Mouse (Mus musculus): ENCODE measurements around the gene Slc51a.
"Not testable (repeated sequence)": the region's sequence is repeated elsewhere in the genome, so short reads cannot be mapped to it uniquely, and the experiment has no call there.

Gene Slc51a

DNA sequence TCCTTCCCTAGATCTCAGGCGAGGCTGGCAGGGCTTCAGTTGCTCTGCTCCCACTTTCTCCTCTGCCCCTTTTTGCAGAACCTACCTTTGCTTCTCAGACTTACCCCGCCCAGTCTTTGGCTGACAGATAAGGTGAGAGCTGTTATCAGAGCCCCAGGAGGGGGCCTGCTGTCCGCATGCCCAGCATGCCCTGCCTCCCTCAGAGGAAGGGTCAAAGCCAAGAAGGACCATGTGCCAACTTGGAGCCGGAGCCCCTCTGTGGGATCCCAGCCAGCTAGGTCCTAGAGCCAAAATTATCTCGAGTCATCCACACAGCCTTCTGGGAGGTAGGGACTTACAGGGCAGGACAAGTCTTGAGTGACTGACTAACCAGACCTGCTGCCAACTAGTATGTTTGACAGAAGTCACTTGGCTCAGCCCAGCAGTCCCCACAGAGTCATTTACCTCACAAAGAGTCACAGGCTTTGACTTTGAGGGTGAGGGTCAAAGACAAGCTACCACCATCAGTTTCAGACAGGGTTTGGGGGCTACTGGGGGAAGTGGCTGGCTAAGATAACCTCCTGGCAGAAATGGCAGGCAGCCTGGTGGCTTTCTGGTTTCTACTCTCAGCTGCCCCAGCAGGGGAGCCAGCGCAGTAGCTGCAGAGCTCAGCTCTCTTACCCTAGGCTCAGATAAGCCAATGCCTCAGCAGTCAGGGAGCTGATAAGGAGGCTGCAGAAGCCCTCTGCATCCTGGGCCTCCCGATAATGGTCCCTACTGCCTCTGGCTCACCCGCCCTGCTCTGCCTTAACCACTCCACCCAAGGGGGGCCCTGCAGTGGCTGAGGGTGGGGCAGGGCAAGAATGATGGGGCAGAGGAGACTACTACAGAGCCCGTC, 21.6 kb upstream of the Slc51a start:
- DNase-seq (ENCODE audit: low spot score), result no peak

DNA sequence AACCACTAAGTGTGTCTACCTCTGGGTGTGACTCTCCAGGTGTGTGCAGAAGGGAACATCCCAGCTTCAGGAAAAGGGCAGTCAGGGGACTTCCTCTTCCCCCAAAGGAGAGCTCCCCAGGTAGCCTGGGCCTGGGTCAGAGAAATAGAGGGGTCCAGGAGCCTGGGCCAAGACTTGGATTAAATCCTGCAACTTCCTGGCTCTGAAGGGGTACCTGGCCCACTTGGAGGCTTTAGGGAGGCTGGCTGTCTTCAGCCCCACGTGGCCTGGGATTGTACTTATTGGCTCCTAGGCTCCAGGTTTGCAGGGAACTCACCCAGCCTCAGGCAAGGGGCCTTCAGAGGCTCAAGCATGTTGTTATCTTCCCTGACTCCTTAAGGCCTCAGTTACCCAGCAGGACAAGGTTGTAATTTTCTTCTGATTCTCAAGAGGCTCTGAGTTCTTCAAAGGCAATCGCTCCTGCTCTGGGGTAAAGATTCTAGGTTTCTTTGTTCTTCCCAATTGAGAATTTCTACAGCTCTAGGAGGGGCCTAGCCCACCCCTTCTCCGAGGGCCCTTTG, 20.9 kb upstream of the Slc51a start:
- no peak for DNase-seq (ENCODE audit: low spot score)

- no peak for DNase-seq (ENCODE audit: low spot score)
These were observed 20.4 kb upstream of the Slc51a start for GRCm38 (mm10) chr16:32508035-32508434.

GRCm38 (mm10) chr16:32507407-32507806, 19.7 kb upstream of the Slc51a start:
- DNase-seq (ENCODE audit: low spot score), result peak; percentile 50

GRCm38 (mm10) chr16:32506868-32507267, 19.2 kb upstream of the Slc51a start:
- no peak for DNase-seq (ENCODE audit: low spot score)

DNA sequence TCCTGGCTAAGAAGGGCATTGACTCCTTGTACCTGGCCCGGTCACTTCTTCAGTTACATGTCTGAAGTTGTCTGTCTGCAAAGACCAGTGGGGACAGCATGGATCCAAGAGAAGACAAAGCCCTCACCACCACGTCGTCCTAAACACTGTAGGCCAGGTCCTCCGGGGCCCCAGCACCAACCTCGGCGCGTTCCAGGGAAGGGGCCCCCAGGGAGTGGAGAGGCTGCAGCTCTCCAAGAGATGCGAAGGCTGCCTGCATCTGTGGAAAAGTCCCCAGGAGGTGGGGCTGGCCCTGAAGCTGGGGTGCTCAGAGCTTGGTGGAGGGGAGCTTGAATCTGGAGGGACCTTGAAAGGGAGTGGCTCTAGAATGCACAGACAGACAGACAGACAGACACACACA, 18.6 kb upstream of the Slc51a start:
- no peak for DNase-seq (ENCODE audit: low spot score)

GRCm38 (mm10) chr16:32503633-32504032, 16.0 kb upstream of the Slc51a start:
- DNase-seq (ENCODE audit: low spot score), result no peak

- no peak for DNase-seq (ENCODE audit: low spot score)
These were observed 15.1 kb upstream of the Slc51a start for GRCm38 (mm10) chr16:32502621-32503335.

GRCm38 (mm10) chr16:32501459-32501858, 13.8 kb upstream of the Slc51a start:
- DNase-seq (ENCODE audit: low spot score), result no peak

DNA sequence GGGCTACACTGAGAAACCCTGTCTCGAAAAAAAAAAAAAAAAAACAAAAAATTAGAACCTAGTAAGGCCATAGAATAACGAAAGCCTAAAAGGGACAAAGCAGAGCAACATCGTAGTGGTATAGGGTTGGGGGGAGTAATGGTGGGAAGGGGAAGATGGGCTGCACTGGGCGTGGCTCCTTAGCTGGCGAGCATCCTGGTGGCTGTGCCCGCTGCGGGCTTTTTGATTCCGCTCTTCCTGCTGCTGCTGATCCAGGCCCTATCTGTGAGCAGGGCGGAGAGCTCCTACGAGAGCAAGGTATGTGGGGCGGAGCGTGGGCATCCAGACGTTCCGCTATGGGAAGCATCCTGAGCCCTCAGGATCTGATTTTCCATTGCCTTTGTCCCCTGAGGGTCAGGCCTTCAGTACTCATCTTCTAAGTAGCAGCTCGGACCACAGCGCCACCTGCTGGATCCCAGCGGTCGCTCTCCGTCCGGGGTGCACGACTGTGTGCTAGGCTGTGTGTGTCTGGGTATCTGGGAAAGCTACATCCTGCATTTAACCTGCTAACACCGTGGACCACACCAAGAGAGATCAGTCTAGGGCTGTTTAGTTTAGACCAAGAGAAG, 11.9 kb upstream of the Slc51a start:
- peak; percentile 73 for DNase-seq (ENCODE audit: low spot score)

DNA sequence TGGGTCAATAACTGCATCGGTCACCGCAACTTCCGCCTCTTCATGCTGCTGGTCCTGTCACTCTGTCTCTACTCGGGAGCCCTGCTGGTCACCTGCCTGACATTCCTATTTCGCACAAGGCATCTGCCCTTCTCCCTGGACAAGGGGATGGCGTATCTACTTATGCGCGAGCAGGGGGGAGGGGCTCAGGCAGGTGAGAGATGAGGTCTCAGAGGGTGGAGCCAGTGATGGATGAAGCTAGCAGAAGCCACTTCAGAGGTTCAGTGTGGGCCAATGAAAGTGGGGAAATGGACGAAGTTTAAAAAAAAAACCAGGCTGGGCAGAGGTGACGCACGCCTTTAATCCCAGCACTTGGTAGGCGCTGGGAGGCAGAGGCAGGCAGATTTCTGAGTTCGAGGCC, 11.3 kb upstream of the Slc51a start:
- no peak for DNase-seq (ENCODE audit: low spot score)

DNA sequence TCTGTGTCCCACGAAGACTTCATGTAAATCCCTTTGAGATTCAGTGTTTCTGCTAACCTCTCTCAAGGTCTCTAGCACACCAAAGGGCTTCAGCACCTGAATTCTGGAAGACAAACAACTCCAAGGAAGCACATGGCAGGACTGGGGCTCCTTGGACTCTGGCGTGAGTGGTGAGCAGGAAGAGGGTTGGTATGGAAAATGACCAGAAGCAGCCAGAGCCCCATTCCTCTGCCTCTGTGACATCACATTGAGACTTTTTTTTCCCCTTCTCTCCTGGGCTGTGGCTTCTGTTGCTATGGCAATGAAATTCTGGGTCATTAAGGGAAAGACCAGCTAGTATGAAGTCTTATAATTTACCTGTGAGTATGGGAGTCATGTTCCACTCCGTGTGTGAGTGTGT, 8.3 kb upstream of the Slc51a start, which contains the start of gene Zdhhc19:
TSS of gene Zdhhc19 (plus strand) at position 301 of the 400 bp plus-strand sequence.
- DNase-seq (ENCODE audit: low spot score), result no peak

DNA sequence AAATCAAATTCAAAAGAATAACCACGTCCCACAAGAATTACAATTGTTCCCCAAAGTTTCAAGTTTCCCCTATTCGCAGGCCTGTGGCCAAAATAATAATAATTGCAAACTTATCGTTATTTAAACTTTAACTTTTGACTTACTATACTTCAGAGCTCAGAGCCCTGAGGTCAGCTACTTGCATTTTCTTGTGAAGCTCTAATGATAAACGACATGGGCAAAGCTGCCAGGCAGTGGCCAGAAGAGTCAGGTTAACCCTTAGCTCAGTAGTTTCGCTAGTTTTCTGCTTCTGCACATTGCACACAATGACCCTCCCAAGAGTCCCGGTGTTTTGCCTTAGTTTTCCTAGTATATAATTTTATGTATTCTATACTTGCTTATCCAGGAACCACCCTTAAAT, 6.7 kb upstream of the Slc51a start:
- not testable (repeated sequence) for DNase-seq (ENCODE audit: low spot score)

GRCm38 (mm10) chr16:32488939-32489338, 1.3 kb upstream of the Slc51a start:
- DNase-seq (ENCODE audit: low spot score), result no peak

GRCm38 (mm10) chr16:32486046-32486445, 1.6 kb downstream of the Slc51a start:
- no peak for DNase-seq (ENCODE audit: low spot score)

DNA sequence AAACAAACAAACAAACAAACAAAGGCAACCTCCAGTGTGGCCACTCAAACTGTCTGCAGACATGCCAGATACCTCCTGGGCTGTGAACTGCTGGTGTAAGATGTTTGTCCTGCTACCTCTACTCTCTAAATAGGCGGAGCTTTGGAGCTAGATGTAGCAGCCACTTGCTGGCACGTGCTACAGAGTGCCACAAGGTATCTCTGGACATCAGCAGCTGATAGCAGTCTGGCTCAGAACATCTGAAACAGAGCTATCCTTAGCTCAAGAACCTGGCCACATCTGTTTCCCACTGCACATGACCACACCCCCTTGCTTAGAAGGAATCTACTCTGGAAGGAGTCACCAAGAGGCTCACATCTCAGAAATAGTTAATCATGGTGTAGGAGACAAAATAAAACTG, 2.5 kb downstream of the Slc51a start:
- DNase-seq (ENCODE audit: low spot score), result no peak

- no peak for DNase-seq (ENCODE audit: low spot score)
These were observed 3.2 kb downstream of the Slc51a start for GRCm38 (mm10) chr16:32484431-32484871.

DNA sequence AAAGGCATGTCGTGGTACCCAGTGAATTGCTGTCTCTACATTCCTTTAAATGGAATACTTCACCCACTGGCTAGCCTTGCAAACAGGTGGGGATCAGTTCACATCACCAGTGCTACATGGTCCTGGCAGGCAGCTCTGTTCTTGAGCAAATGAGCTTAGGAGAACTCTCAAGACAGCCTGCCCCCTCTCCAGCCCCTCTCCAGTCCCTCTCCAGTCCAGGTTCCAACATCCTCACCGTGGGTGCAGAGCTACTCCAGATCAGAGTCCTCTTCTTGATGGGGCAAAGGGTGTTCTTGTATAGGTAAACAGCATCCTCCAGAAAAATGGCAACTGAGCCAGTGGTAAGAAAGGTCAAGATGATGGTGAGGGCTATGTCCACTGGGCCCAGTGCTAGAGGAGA, 8.3 kb downstream of the Slc51a start:
- peak; percentile 42 for DNase-seq (ENCODE audit: low spot score)

DNA sequence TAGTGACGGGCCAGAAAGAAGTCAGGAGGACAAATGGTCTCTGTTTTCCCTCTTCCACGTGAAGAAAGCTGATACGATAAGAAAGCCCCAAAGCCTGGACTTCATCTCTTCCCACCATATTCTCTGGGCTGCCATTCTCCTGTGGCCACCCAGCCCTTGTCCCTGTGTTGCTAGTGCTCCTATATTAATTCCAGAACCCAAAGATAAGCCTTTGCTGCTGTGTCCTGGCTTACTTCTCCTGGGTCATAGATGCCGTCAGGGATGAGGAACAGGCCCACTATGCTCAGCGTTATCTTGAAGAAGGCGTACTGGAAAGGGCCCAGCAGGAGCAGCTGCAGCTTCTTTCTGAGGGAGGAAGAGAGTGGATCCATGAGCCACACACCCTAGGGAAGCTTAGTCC, 10.4 kb downstream of the Slc51a start:
- DNase-seq (ENCODE audit: low spot score), result no peak

DNA sequence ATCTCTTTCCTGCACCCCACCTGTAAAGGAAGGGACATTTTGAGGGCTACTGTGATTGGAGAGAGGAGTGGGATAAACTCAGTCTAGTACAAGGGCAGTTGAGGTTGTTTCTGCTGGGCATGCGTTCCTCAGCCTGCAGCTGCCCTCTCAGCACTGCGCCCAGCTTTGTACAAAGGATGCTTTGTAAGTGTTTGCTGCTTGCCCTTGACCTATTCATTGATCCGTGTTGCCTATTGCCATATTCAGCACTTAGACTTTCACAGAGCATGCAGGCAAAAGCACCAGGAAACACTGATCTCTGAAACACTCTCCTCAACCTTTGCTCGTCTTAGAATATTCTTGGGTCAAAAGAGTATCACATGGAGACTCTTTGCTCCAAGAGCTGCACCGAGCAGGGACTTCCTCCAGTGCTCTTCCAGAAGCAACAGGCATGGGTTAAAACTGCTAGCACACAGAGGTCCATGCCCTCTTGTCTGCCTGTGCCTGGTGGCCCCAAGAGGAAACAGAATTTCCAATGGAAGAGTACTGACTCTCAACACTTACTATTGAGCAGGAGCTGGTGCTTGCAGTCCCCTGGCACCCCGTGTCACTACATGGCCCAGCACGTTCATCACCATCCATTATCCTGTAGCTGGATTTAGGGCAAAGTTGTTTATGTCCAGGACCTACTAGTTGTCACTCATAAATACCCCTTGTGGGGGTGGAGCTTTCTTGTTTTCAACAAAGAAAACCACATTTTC, 15.2 kb downstream of the Slc51a start:
- no peak for DNase-seq (ENCODE audit: low spot score)

GRCm38 (mm10) chr16:32469404-32470105, 18.1 kb downstream of the Slc51a start:
- no peak for DNase-seq (ENCODE audit: low spot score)

Data from lung, postnatal 25 days (tissue).